Mouse (Mus musculus): Measurements from ENCODE around the gene Aktip.

- TF ChIP-seq CTCF (IDR thresholded peaks at IDR 0.05; ENCODE audit: low read depth) (no peak), EP300 (IDR thresholded peaks at IDR 0.05; ENCODE audit: low read depth) (no peak)
Measured at GRCm38 (mm10) chr8:91171605-91172004, 28.2 kb downstream of the Aktip start.

Measured in liver, embryonic 14.5 days (tissue).